Comparison of ENCODE assay signal across 10 mouse cellular contexts in the genomic region with DNA sequence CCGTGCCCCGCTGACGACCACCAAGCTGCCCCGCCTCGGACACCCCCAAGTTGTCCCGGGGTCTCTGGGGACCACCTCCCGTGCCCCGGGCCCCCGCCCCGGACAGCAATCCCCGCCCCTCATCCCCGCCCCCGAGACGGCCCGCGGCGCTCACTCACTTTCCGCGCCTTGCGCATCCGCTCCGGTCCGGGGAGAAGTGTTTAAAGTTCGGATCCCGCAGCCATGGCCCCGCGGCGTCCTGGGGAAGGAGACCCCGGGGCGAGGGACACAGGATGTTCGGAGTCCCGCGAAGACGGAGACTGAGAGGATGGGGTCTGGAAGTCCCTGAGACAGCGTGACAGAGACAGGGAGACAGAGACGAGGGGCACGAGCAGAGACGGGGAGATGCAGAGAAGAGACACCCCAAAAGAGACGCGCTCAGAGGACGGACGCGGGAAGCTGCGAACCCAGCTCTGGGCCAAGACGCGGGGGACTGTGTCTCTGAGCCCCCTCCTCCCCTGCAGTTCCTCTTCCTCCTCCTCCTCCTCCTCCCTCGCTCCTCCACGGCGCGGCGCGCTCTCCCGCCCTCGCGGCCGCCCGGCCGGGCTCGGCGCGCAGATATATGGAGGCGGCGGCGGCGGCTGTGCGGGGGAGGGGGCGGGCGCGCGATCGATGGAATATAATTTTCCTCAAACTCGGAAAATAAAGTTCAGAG. TPM values are rescaled to one million over a fixed set of nuclear protein-coding genes. Genes with fewer than 3 reads are reported as not detected.
A peak's percentile ranks its signal among the peaks of the same experiment; 100 is the strongest.
DNase-seq lines count a peak whose midpoint lies in the region; ATAC-seq and TF ChIP-seq lines count a peak whose summit lies in the region.
"Had no signal": no experiment of that assay in that cellular context is flagged by ENCODE, and none has a peak within 500 bp of the region (broad histone marks: within the 10 kb centered on the region; RNA-seq: fewer than 3 reads in every experiment).

TSS of gene Gm4881 (minus strand) at position 238 of the 694 bp plus-strand sequence.

- 0 out of 2 replicates have a peak within 1 kb of the TSS, but pooled peaks have one; percentile 19 for H3K9ac ChIP-seq in lung, postnatal 0 days (replicated peaks; ENCODE audit: low read depth)
- no peak within 1 kb of the TSS for H3K9ac ChIP-seq in limb, embryonic 11.5 days (ENCODE audit: low read length)

- no peak for DNase-seq in lung, postnatal 0 days (ENCODE audit: low spot score)
- DNase-seq in lung, postnatal 36 days, result no peak
- DNase-seq in forebrain, embryonic 10.5 days (ENCODE audit: extremely low spot score, low spot score), result no peak
- DNase-seq in limb, embryonic 11.5 days (ENCODE audit: low spot score), result no peak
- DNase-seq in cerebellum, postnatal 14 days, result no peak
- DNase-seq in cerebellum, adult 8-10 months, result no peak
- DNase-seq: adrenal gland, postnatal 36 days had no signal

- no peak; the same call in 1 of the 2 replicates for ATAC-seq in lung, postnatal 0 days
- no peak for ATAC-seq in limb, embryonic 11.5 days (ENCODE audit: insufficient number of reproducible peaks, low FRiP score, low TSS enrichment, low read depth)

- no peak for TF ChIP-seq POLR2A in small intestine, adult 2 months (IDR thresholded peaks at IDR 0.05; ENCODE audit: low read depth, low read length)

- peak within 1 kb of the TSS; percentile 46 for H3K4me2 ChIP-seq in lung, postnatal 0 days (replicated peaks; ENCODE audit: low read depth, low read length)
- H3K4me2 ChIP-seq in limb, embryonic 11.5 days (ENCODE audit: low read depth, severe bottlenecking), result peak within 1 kb of the TSS; percentile 48

- no peaks in the 10 kb centered on the region for H3K9me3 ChIP-seq in lung, postnatal 0 days (ENCODE audit: low read length)
- H3K9me3 ChIP-seq in forebrain, embryonic 10.5 days, result no peaks in the 10 kb centered on the region
- H3K9me3 ChIP-seq in limb, embryonic 11.5 days (ENCODE audit: control insufficient read depth, low read length), result no peaks in the 10 kb centered on the region

- H3K4me1 ChIP-seq in lung, postnatal 0 days (ENCODE audit: insufficient read depth, low read depth, low read length), result no peaks in the 10 kb centered on the region
- peaks cover 23% of the 10 kb centered on the region for H3K4me1 ChIP-seq in forebrain, embryonic 10.5 days
- H3K4me1 ChIP-seq in limb, embryonic 11.5 days (ENCODE audit: control insufficient read depth, insufficient read depth, low read length), result peaks cover 4% of the 10 kb centered on the region; the same call in 1 of the 2 replicates
- H3K4me1 ChIP-seq in small intestine, adult 2 months (ENCODE audit: control insufficient read depth, insufficient read depth, insufficient read length, low read length), result no peaks in the 10 kb centered on the region

- peaks cover 54% of the 10 kb centered on the region for H3K27me3 ChIP-seq in lung, postnatal 0 days (replicated peaks; ENCODE audit: insufficient read depth, low read length)
- peaks cover 100% of the 10 kb centered on the region for H3K27me3 ChIP-seq in forebrain, embryonic 10.5 days (ENCODE audit: poor library complexity, severe bottlenecking)
- H3K27me3 ChIP-seq in limb, embryonic 11.5 days (ENCODE audit: control insufficient read depth, insufficient read depth, low read length), result peaks cover 91% of the 10 kb centered on the region
- H3K27me3 ChIP-seq in small intestine, adult 2 months (ENCODE audit: control insufficient read depth, insufficient read depth, low read length), result peaks cover 64% of the 10 kb centered on the region

- WGBS in lung, postnatal 0 days, result 1% methylated on average over 62 of the region's 72 CpGs
- WGBS in forebrain, embryonic 10.5 days, result 1% methylated on average over 72 of the region's 72 CpGs
- under 1% methylated on average over 64 of the region's 72 CpGs for WGBS in limb, embryonic 11.5 days
- 2% methylated on average over 70 of the region's 72 CpGs for WGBS in small intestine, adult 2 months

- H3K4me3 ChIP-seq in lung, postnatal 0 days (ENCODE audit: low read depth, low read length), result peak within 1 kb of the TSS; percentile 24
- H3K4me3 ChIP-seq in forebrain, embryonic 10.5 days, result peak within 1 kb of the TSS; percentile 53
- peak within 1 kb of the TSS; percentile 26 for H3K4me3 ChIP-seq in limb, embryonic 11.5 days (ENCODE audit: low read depth, low read length)
- peak within 1 kb of the TSS; percentile 29 for H3K4me3 ChIP-seq in small intestine, adult 2 months (ENCODE audit: low read depth, low read length)
- H3K4me3 ChIP-seq: myocyte had no signal

- TF ChIP-seq EP300 in lung, postnatal 0 days (IDR thresholded peaks at IDR 0.05), result no peak

- H3K27ac ChIP-seq in lung, postnatal 0 days (ENCODE audit: low read length), result no peak within 1 kb of the TSS
- no peak within 1 kb of the TSS for H3K27ac ChIP-seq in forebrain, embryonic 10.5 days
- H3K27ac ChIP-seq in limb, embryonic 11.5 days (replicated peaks; ENCODE audit: low read depth, low read length), result no peak within 1 kb of the TSS
- H3K27ac ChIP-seq in small intestine, adult 2 months (ENCODE audit: insufficient read depth, low read depth, low read length), result no peak within 1 kb of the TSS

- no peak for TF ChIP-seq CTCF in lung, postnatal 0 days (IDR thresholded peaks at IDR 0.05)
- no peak for TF ChIP-seq CTCF in small intestine, adult 2 months (IDR thresholded peaks at IDR 0.05; ENCODE audit: extremely low read depth, insufficient read length, insufficient replicate concordance, low read depth, low read length)

- no peaks in the 10 kb centered on the region for H3K36me3 ChIP-seq in lung, postnatal 0 days (ENCODE audit: insufficient read depth, low read length)
- H3K36me3 ChIP-seq in forebrain, embryonic 10.5 days (replicated peaks), result no peaks in the 10 kb centered on the region
- H3K36me3 ChIP-seq in limb, embryonic 11.5 days (ENCODE audit: control insufficient read depth, insufficient read depth, low read length), result no peaks in the 10 kb centered on the region
- H3K36me3 ChIP-seq in small intestine, adult 2 months (ENCODE audit: control insufficient read depth, insufficient read depth, low read length), result no peaks in the 10 kb centered on the region

RNA-seq across cellular contexts. Expression of gene Gm4881, which starts in this region (rescaled TPM):
- not detected in 2 replicates for polyA plus RNA-seq in lung, postnatal 0 days (2015; fragmentation: Nextera tagmentation; extraction: Ambion mirVana)
- not detected in 2 replicates for polyA plus RNA-seq in forebrain, embryonic 10.5 days (2016; fragmentation: Nextera tagmentation; extraction: Ambion mirVana)
- polyA plus RNA-seq in limb, embryonic 11.5 days (2014; fragmentation: Nextera tagmentation; extraction: Ambion mirVana), result not detected in 2 replicates
- polyA plus RNA-seq in small intestine, adult 2 months (2012; rRNA removed), result not detected in 2 replicates
- polyA plus RNA-seq: gonadal fat pad, adult 2 months; myocyte had no signal
